Mouse (Mus musculus) neural tube, embryonic 15.5 days (tissue): ENCODE results near the gene Khk. TPM values are rescaled to one million over a fixed set of nuclear protein-coding genes. Genes with fewer than 3 reads are reported as not detected.

ENCODE experiments used
- polyA plus RNA-seq: library from polyadenylated mRNA; unstranded; fragments of >200 nt; fragmentation: Nextera tagmentation; extraction: Ambion mirVana; gene quantifications from 2 replicates; pipeline ENCODE4 v1.2.1, GENCODE M21; 2015

The Khk gene
- polyA plus RNA-seq, 1 experiment from 2014 or later = 12.7 TPM

Other genes with a start within 250 kb of the Khk start
- gene Dpysl5, start 209.9 kb upstream of the Khk start, polyA plus RNA-seq = 152 and 175 TPM in 2 replicates
- 135 and 164 TPM in 2 replicates for gene Mapre3, start 106.8 kb upstream of the Khk start, polyA plus RNA-seq
- gene Tmem214, start 53.4 kb upstream of the Khk start, polyA plus RNA-seq = 69.9 and 71.2 TPM in 2 replicates
- gene Agbl5, start 32.7 kb upstream of the Khk start, polyA plus RNA-seq = 18.9 and 21.1 TPM in 2 replicates
- gene Ost4, start 13.6 kb upstream of the Khk start, polyA plus RNA-seq = 244 and 282 TPM in 2 replicates
- gene Emilin1, start 8.0 kb upstream of the Khk start, polyA plus RNA-seq = 24.5 and 52.1 TPM in 2 replicates
- 68.9 and 80.2 TPM in 2 replicates for gene Cgref1, start 24.2 kb downstream of the Khk start, polyA plus RNA-seq
- gene Preb, start 38.9 kb downstream of the Khk start, polyA plus RNA-seq = 124 and 125 TPM in 2 replicates
- gene Tcf23, start 47.2 kb downstream of the Khk start, polyA plus RNA-seq = 0.13 TPM in 1 of 2 replicates, not detected in the other
- 173 and 179 TPM in 2 replicates for gene Atraid, start 126.9 kb downstream of the Khk start, polyA plus RNA-seq
- gene Slc5a6, start 127.5 kb downstream of the Khk start, polyA plus RNA-seq = 16.7 and 17.8 TPM in 2 replicates
- 11.6 and 13.5 TPM in 2 replicates for gene Cad, start 133.3 kb downstream of the Khk start, polyA plus RNA-seq
- gene Dnajc5g, start 184.9 kb downstream of the Khk start, polyA plus RNA-seq = not detected in 2 replicates
- 44.9 and 55.5 TPM in 2 replicates for gene Slc30a3, start 186.8 kb downstream of the Khk start, polyA plus RNA-seq
- 0.33 and 1.5 TPM in 2 replicates for gene Trim54, start 195.3 kb downstream of the Khk start, polyA plus RNA-seq
- 0.41 TPM in 1 of 2 replicates, not detected in the other for gene Ucn, start 217.4 kb downstream of the Khk start, polyA plus RNA-seq
- 57.4 and 58.0 TPM in 2 replicates for gene Mpv17, start 232.8 kb downstream of the Khk start, polyA plus RNA-seq